Mouse (Mus musculus): Measurements from ENCODE around the gene Slc24a3.

GRCm38 (mm10) chr2:145479676-145480075 lies 312.1 kb downstream of the Slc24a3 start:
- TF ChIP-seq POLR2A (IDR thresholded peaks at IDR 0.05; ENCODE audit: borderline replicate concordance, extremely low read depth, low read depth, low read length) (no peak), CTCF (IDR thresholded peaks at IDR 0.05; ENCODE audit: insufficient read depth, low read length) (no peak)
